8 mouse cellular contexts compared by ENCODE assay signal in genomic region chr10:18055009-18055695, GRCm38 (mm10). TPM values are rescaled to one million over a fixed set of nuclear protein-coding genes. Genes with fewer than 3 reads are reported as not detected.
DNase-seq lines count a peak whose midpoint lies in the region; ATAC-seq lines count a peak whose summit lies in the region.

No protein-coding gene starts in this region.

- peak overlapping the region; percentile 90 for H3K4me3 ChIP-seq in embryonic facial prominence, embryonic 13.5 days
- peak overlapping the region; percentile 96 for H3K4me3 ChIP-seq in limb, embryonic 12.5 days (replicated peaks)
- H3K4me3 ChIP-seq in midbrain, embryonic 15.5 days = peak overlapping the region; percentile 100

- H3K36me3 ChIP-seq in embryonic facial prominence, embryonic 13.5 days = no peaks in the 10 kb centered on the region
- no peaks in the 10 kb centered on the region for H3K36me3 ChIP-seq in limb, embryonic 12.5 days
- H3K36me3 ChIP-seq in midbrain, embryonic 15.5 days (replicated peaks) = no peaks in the 10 kb centered on the region

- H3K9ac ChIP-seq in embryonic facial prominence, embryonic 13.5 days = peak overlapping the region; percentile 96
- H3K9ac ChIP-seq in limb, embryonic 12.5 days (replicated peaks) = peak overlapping the region; percentile 95
- peak overlapping the region; percentile 99 for H3K9ac ChIP-seq in midbrain, embryonic 15.5 days

- ATAC-seq in embryonic facial prominence, embryonic 13.5 days (ENCODE audit: insufficient number of reproducible peaks, insufficient read depth, low FRiP score, low TSS enrichment, low read depth) = peak; percentile 98
- ATAC-seq in limb, embryonic 12.5 days (ENCODE audit: insufficient number of reproducible peaks, insufficient read depth, low FRiP score, low TSS enrichment, low read depth) = peak; percentile 96
- peak; percentile 98 for ATAC-seq in midbrain, embryonic 15.5 days (replicated peaks)

- peak overlapping the region; percentile 89 for H3K27ac ChIP-seq in embryonic facial prominence, embryonic 13.5 days
- peak overlapping the region; percentile 95 for H3K27ac ChIP-seq in limb, embryonic 12.5 days
- peak overlapping the region; percentile 95 for H3K27ac ChIP-seq in midbrain, embryonic 15.5 days

- peak; percentile 82 for DNase-seq in 416B (ENCODE audit: low read depth)
- DNase-seq in adrenal gland, postnatal 4 days (ENCODE audit: low spot score in 2 of 2) = peak; percentile 64 to 68
- DNase-seq in heart, adult 8-10 months (ENCODE audit: low spot score) = peak; percentile 68
- DNase-seq in kidney, adult 8-10 months = peak; percentile 69 to 74
- DNase-seq in spleen, adult 18-20 months = peak; percentile 74 to 78

- H3K27me3 ChIP-seq in embryonic facial prominence, embryonic 13.5 days = no peaks in the 10 kb centered on the region
- no peaks in the 10 kb centered on the region for H3K27me3 ChIP-seq in limb, embryonic 12.5 days
- H3K27me3 ChIP-seq in midbrain, embryonic 15.5 days (replicated peaks) = no peaks in the 10 kb centered on the region

- WGBS in embryonic facial prominence, embryonic 13.5 days = 2% methylated on average over 61 of the region's 61 CpGs
- 2% methylated on average over 56 of the region's 61 CpGs for WGBS in limb, embryonic 12.5 days
- WGBS in midbrain, embryonic 15.5 days = 2% methylated on average over 61 of the region's 61 CpGs

- no peaks in the 10 kb centered on the region for H3K9me3 ChIP-seq in embryonic facial prominence, embryonic 13.5 days
- no peaks in the 10 kb centered on the region for H3K9me3 ChIP-seq in limb, embryonic 12.5 days
- H3K9me3 ChIP-seq in midbrain, embryonic 15.5 days = no peaks in the 10 kb centered on the region

- peak overlapping the region; percentile 78 for H3K4me2 ChIP-seq in embryonic facial prominence, embryonic 13.5 days
- peak overlapping the region; percentile 65 for H3K4me2 ChIP-seq in limb, embryonic 12.5 days
- H3K4me2 ChIP-seq in midbrain, embryonic 15.5 days = peak overlapping the region; percentile 70

- H3K4me1 ChIP-seq in embryonic facial prominence, embryonic 13.5 days = peaks cover 23% of the 10 kb centered on the region
- peaks cover 31% of the 10 kb centered on the region for H3K4me1 ChIP-seq in limb, embryonic 12.5 days (replicated peaks)
- H3K4me1 ChIP-seq in midbrain, embryonic 15.5 days = peaks cover 21% of the 10 kb centered on the region

RNA-seq across cellular contexts. Expression of gene Reps1, which starts 0.5 kb away (rescaled TPM):
- 10 to 100 TPM; 52.1 to 57.7 TPM for total RNA-seq in adrenal gland, postnatal 4 days (2021)
- polyA plus RNA-seq in embryonic facial prominence, embryonic 13.5 days (2015; fragmentation: Nextera tagmentation; extraction: Ambion mirVana) = 15.7 and 17.2 TPM in 2 replicates
- 10 to 100 TPM; 27.0 to 30.8 (median 29.0) TPM for total RNA-seq in heart, adult 8-10 months (2022)
- polyA plus RNA-seq in limb, embryonic 12.5 days (2016; fragmentation: Nextera tagmentation; extraction: Ambion mirVana) = 21.3 and 38.1 TPM in 2 replicates
- 28.0 and 29.2 TPM in 2 replicates for polyA plus RNA-seq in midbrain, embryonic 15.5 days (2015; fragmentation: Nextera tagmentation; extraction: Ambion mirVana)

RNA-seq across cellular contexts. Expression of gene Abracl, which starts 32.1 kb away (rescaled TPM):
- 10 to 100 TPM; 36.0 to 47.4 TPM for total RNA-seq in adrenal gland, postnatal 4 days (2021)
- 136 and 160 TPM in 2 replicates for polyA plus RNA-seq in embryonic facial prominence, embryonic 13.5 days (2015; fragmentation: Nextera tagmentation; extraction: Ambion mirVana)
- 10 to 100 TPM; 21.4 to 36.3 (median 25.7) TPM for total RNA-seq in heart, adult 8-10 months (2022)
- polyA plus RNA-seq in limb, embryonic 12.5 days (2016; fragmentation: Nextera tagmentation; extraction: Ambion mirVana) = 180 and 192 TPM in 2 replicates
- 49.2 and 56.6 TPM in 2 replicates for polyA plus RNA-seq in midbrain, embryonic 15.5 days (2015; fragmentation: Nextera tagmentation; extraction: Ambion mirVana)

Comparison
In these comparisons a context has a peak if more than half of its experiments do, and no peak if none do; other contexts are left out.
1. Peak in every context shown above with its lines: DNase-seq, ATAC-seq, H3K4me3 ChIP-seq and H3K27ac ChIP-seq.